Mouse (Mus musculus) myocyte (in vitro differentiated cells): ENCODE data around the gene Mfsd4a. TPM values are rescaled to one million over a fixed set of nuclear protein-coding genes. Genes with fewer than 3 reads are reported as not detected.

ENCODE experiments used
- H3K27me3 ChIP-seq: one replicate; pipeline ENCODE4 v1.6.1; 2011; ENCODE audit not compliant: control insufficient read depth, insufficient read depth, insufficient read length
- H3K36me3 ChIP-seq: one replicate; pipeline ENCODE4 v1.6.1; 2011; ENCODE audit not compliant: control insufficient read depth, insufficient read depth
- H3K4me2 ChIP-seq: one replicate; pipeline ENCODE4 v1.6.1; 2011; ENCODE audit warnings: low read depth, control low read depth
- H3K4me3 ChIP-seq: one replicate; pipeline ENCODE4 v1.5.1; 2011; ENCODE audit warnings: mild to moderate bottlenecking, control low read depth, moderate library complexity
- H3K79me2 ChIP-seq: one replicate; pipeline ENCODE4 v1.6.1; 2011; ENCODE audit not compliant: control insufficient read depth, insufficient read depth
- H3ac ChIP-seq: one replicate; pipeline ENCODE4 v1.6.1; 2011; ENCODE audit not compliant: control insufficient read depth, insufficient read length
- CEBPB ChIP-seq: IDR thresholded peaks from 2 replicates; pipeline ENCODE4 v1.6.1; 2011; ENCODE audit warnings: mild to moderate bottlenecking, moderate library complexity; ENCODE audit not compliant: poor library complexity, insufficient read depth, severe bottlenecking
- E2F4 ChIP-seq: IDR thresholded peaks from one replicate; pipeline ENCODE4 v1.6.1; 2011; ENCODE audit warnings: mild to moderate bottlenecking, control low read depth, moderate library complexity; ENCODE audit not compliant: insufficient read depth
- MAX ChIP-seq: IDR thresholded peaks from one replicate; pipeline ENCODE4 v1.6.1; 2011; ENCODE audit warnings: low read depth, mild to moderate bottlenecking, control low read depth
- MYOD1 ChIP-seq, 3 experiments: IDR thresholded peaks; one replicate each; pipeline ENCODE4 v1.6.1; 2011; ENCODE audit warnings: control low read depth in 2 of 3, low read depth in 2 of 3, mild to moderate bottlenecking in 2 of 3, moderate library complexity in 1 of 3; ENCODE audit not compliant: insufficient read length in 2 of 3, control insufficient read depth in 1 of 3
- MYOG ChIP-seq, 3 experiments: IDR thresholded peaks; one replicate each; pipeline ENCODE4 v1.6.1; 2011; ENCODE audit warnings: control low read depth in 2 of 3, low read depth in 2 of 3, mild to moderate bottlenecking in 2 of 3; ENCODE audit not compliant: insufficient read length in 2 of 3, control insufficient read depth in 1 of 3, insufficient read depth in 1 of 3
- POLR2A ChIP-seq: IDR thresholded peaks from one replicate; pipeline ENCODE4 v1.6.1; 2011; ENCODE audit warnings: low read depth, mild to moderate bottlenecking, control low read depth, moderate library complexity; ENCODE audit not compliant: insufficient read length
- POLR2AphosphoS2 ChIP-seq: IDR thresholded peaks from one replicate; pipeline ENCODE4 v1.6.1; 2011; ENCODE audit warnings: low read depth, control low read depth; ENCODE audit not compliant: insufficient read length
- REST ChIP-seq: IDR thresholded peaks from one replicate; pipeline ENCODE4 v1.6.1; 2011; ENCODE audit warnings: mild to moderate bottlenecking, control low read depth, moderate library complexity; ENCODE audit not compliant: insufficient read depth, insufficient read length
- SRF ChIP-seq: IDR thresholded peaks from one replicate; pipeline ENCODE4 v1.6.1; 2011; ENCODE audit warnings: low read depth; ENCODE audit not compliant: control insufficient read depth, insufficient read length
- TCF12 ChIP-seq: IDR thresholded peaks from one replicate; pipeline ENCODE4 v1.6.1; 2011; ENCODE audit warnings: mild to moderate bottlenecking, control low read depth; ENCODE audit not compliant: poor library complexity, insufficient read depth, severe bottlenecking
- TCF3 ChIP-seq: IDR thresholded peaks from one replicate; pipeline ENCODE4 v1.6.1; 2011; ENCODE audit warnings: low read depth, control low read depth; ENCODE audit not compliant: insufficient read length
- USF1 ChIP-seq: IDR thresholded peaks from one replicate; pipeline ENCODE4 v1.6.1; 2011; ENCODE audit warnings: low read depth, mild to moderate bottlenecking, control low read depth, moderate library complexity
- polyA plus RNA-seq: library from polyadenylated mRNA; unstranded; fragments of >200 nt; fragmentation: generic; extraction: Trizol; gene quantifications from one replicate; pipeline ENCODE4 v1.2.1, GENCODE M21; 2012; ENCODE audit warnings: missing spikeins

Gene Mfsd4a
- polyA plus RNA-seq, 1 experiment, result 9.6 TPM

DNA sequence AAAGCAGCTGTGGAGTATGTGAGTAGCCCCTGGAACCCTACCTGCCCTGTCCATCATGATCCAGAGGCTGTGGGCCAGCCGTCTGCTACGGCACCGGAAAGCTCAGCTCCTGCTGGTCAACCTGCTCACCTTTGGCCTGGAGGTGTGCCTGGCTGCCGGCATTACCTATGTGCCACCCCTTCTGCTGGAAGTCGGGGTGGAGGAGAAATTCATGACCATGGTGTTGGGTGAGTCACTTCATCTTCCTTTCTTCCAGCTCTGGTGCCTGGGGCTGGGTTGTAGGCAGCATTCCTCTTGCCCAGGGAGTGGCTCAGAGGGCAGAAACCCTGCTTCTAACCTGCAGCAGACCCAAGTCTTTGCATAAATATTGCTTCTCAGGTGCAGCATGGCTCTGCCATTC, 91.0 kb downstream of the Mfsd4a start:
- H3K36me3 ChIP-seq, result no peaks in the 10 kb centered on the region
- H3K79me2 ChIP-seq, result no peaks in the 10 kb centered on the region
- peaks cover 61% of the 10 kb centered on the region for H3K27me3 ChIP-seq
- H3K4me2 ChIP-seq, result no peak overlapping the region
- no peak overlapping the region for H3K4me3 ChIP-seq
- TF ChIP-seq TCF3 (no peak), TCF12 (no peak), REST (no peak), E2F4 (no peak), POLR2AphosphoS2 (no peak), MYOD1 (IDR thresholded peaks at IDR 0.05; ENCODE audit: control insufficient read depth in 1 of 3, insufficient read length in 2 of 3, low read depth in 2 of 3) (no peak), SRF (no peak), CEBPB (no peak), USF1 (no peak), MAX (no peak), MYOG (IDR thresholded peaks at IDR 0.05; ENCODE audit: control insufficient read depth in 1 of 3, insufficient read depth in 1 of 3, insufficient read length in 2 of 3, low read depth in 2 of 3) (no peak), POLR2A (no peak)
- no peak overlapping the region for H3ac ChIP-seq

DNA sequence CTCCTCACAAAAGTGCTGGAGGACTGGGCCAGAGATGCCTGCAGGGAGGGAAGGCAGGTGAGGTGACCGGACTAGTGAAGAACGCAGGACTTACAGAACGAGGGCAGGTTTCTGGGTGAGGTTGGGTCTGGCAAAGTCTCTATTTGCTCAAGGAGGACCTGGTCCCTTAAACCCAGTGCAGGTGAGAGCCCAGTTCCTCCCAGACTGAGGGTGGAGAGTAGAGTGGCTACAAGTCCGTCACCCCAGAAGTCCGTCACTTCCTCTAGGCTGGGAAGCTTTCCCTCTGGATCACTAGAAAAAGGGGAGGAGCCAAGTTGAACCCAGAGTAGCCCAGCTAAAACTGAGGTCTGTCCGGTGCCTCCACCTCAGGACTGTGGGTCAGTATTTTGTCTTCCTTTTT, 93.9 kb downstream of the Mfsd4a start:
- no peak overlapping the region for H3K4me2 ChIP-seq
- H3ac ChIP-seq, result no peak overlapping the region
- no peak for TF ChIP-seq MAX
- no peak for TF ChIP-seq REST
- TF ChIP-seq SRF, result no peak
- TF ChIP-seq POLR2AphosphoS2, result no peak
- no peak for TF ChIP-seq MYOD1 (IDR thresholded peaks at IDR 0.05; ENCODE audit: control insufficient read depth in 1 of 3, insufficient read length in 2 of 3, low read depth in 2 of 3)
- no peak for TF ChIP-seq POLR2A
- TF ChIP-seq MYOG (IDR thresholded peaks at IDR 0.05; ENCODE audit: control insufficient read depth in 1 of 3, insufficient read depth in 1 of 3, insufficient read length in 2 of 3, low read depth in 2 of 3), result no peak
- no peak for TF ChIP-seq USF1
- no peak for TF ChIP-seq TCF12
- no peak for TF ChIP-seq E2F4
- TF ChIP-seq CEBPB, result no peak
- TF ChIP-seq TCF3, result no peak
- peaks cover 80% of the 10 kb centered on the region for H3K27me3 ChIP-seq
- H3K36me3 ChIP-seq, result no peaks in the 10 kb centered on the region
- H3K79me2 ChIP-seq, result no peaks in the 10 kb centered on the region
- no peak overlapping the region for H3K4me3 ChIP-seq

Other genes with a start within 250 kb of the Mfsd4a start
- gene Slc41a1, start 240.6 kb downstream of the Mfsd4a start, polyA plus RNA-seq, result 14.0 TPM
- 3.5 TPM for gene Rab29, start 200.8 kb downstream of the Mfsd4a start, polyA plus RNA-seq
- 20.6 TPM for gene Nucks1, start 157.5 kb downstream of the Mfsd4a start, polyA plus RNA-seq
- gene Slc45a3, start 105.1 kb downstream of the Mfsd4a start, polyA plus RNA-seq, result 0.74 TPM
- gene Elk4, start 60.5 kb downstream of the Mfsd4a start, polyA plus RNA-seq, result 12.4 TPM
- gene Cdk18, start 71.6 kb upstream of the Mfsd4a start, polyA plus RNA-seq, result 33.9 TPM
- gene Lemd1, start 123.4 kb upstream of the Mfsd4a start, polyA plus RNA-seq, result 0.49 TPM
- 0.82 TPM for gene AC124108.1, start 123.4 kb upstream of the Mfsd4a start, polyA plus RNA-seq
- not detected for gene Gm10188, start 161.7 kb upstream of the Mfsd4a start, polyA plus RNA-seq
- gene Klhdc8a, start 230.6 kb upstream of the Mfsd4a start, polyA plus RNA-seq, result 12.4 TPM
- gene Nuak2, start 248.1 kb upstream of the Mfsd4a start, polyA plus RNA-seq, result 6.0 TPM